Mouse (Mus musculus) liver, embryonic 14.5 days (tissue): ENCODE measurements around the gene Rbm17. TPM values are rescaled to one million over a fixed set of nuclear protein-coding genes. Genes with fewer than 3 reads are reported as not detected.
"Not testable (repeated sequence)": the region's sequence is repeated elsewhere in the genome, so short reads cannot be mapped to it uniquely, and the experiment has no call there.

Experiments used
- ATAC-seq: fragments of 200-750 bp; cut with Nextera tagmentation; 2 replicates; pipeline ENCODE4 v1.8.0; 2017; ENCODE audit warnings: moderate number of reproducible peaks, mild to moderate bottlenecking, moderate library complexity; ENCODE audit not compliant: insufficient read depth
- DNase-seq, 3 experiments: peaks; one replicate each; pipeline ENCODE4 v3.0.0-alpha.2; 2012 to 2013; ENCODE audit warnings: low read depth in 3 of 3, low spot score in 3 of 3
- H3K27ac ChIP-seq: fragments of 300-500 bp; sonication (generic); 2 replicates; pipeline ENCODE4 v1.5.1; 2014; ENCODE audit warnings: moderate library complexity, mild to moderate bottlenecking, control low read depth, inconsistent platforms
- H3K27me3 ChIP-seq: fragments of 300-500 bp; sonication (generic); 2 replicates; pipeline ENCODE4 v1.6.1; 2014; ENCODE audit warnings: mild to moderate bottlenecking, low read length, moderate library complexity; ENCODE audit not compliant: control insufficient read depth, insufficient read depth
- H3K36me3 ChIP-seq: fragments of 300-500 bp; sonication (generic); replicated peaks from 2 replicates; pipeline ENCODE4 v1.6.1; 2014; ENCODE audit warnings: low read depth; ENCODE audit not compliant: control insufficient read depth, insufficient read depth
- H3K4me1 ChIP-seq, 2 experiments: fragments of 200-500 bp in 1 of 2; fragments of 300-500 bp in 1 of 2; sonication (generic) in 1 of 2; replicated peaks; 2 replicates each; pipeline ENCODE4 v1.6.1; 2012 to 2014; ENCODE audit warnings: antibody characterized with exemption in 1 of 2, inconsistent platforms in 1 of 2, low read length in 1 of 2; ENCODE audit not compliant: control insufficient read depth in 2 of 2, insufficient read depth in 2 of 2
- H3K4me2 ChIP-seq: fragments of 300-500 bp; sonication (generic); 2 replicates; pipeline ENCODE4 v1.6.1; 2014; ENCODE audit warnings: low read depth, mild to moderate bottlenecking, control low read depth, moderate library complexity
- H3K4me3 ChIP-seq, 2 experiments: fragments of 200-500 bp in 1 of 2; fragments of 300-500 bp in 1 of 2; sonication (generic) in 1 of 2; 2 replicates each; pipeline ENCODE4 v1.5.1; 2012 to 2014; ENCODE audit warnings: low read depth in 2 of 2, low read length in 2 of 2, mild to moderate bottlenecking in 2 of 2, control low read depth in 1 of 2, inconsistent platforms in 1 of 2, moderate library complexity in 1 of 2; ENCODE audit not compliant: insufficient read depth in 1 of 2
- H3K9ac ChIP-seq: fragments of 300-500 bp; sonication (generic); replicated peaks from 2 replicates; pipeline ENCODE4 v1.6.1; 2014; ENCODE audit warnings: mild to moderate bottlenecking, control low read depth, moderate library complexity
- H3K9me3 ChIP-seq: fragments of 300-500 bp; sonication (generic); 2 replicates; pipeline ENCODE4 v1.6.1; 2016; ENCODE audit warnings: low read length, mixed read lengths; ENCODE audit not compliant: control insufficient read depth
- CTCF ChIP-seq: IDR thresholded peaks from 2 replicates; pipeline ENCODE4 v1.5.1; 2016; ENCODE audit warnings: antibody characterized with exemption, low read depth, control low read depth
- EP300 ChIP-seq: IDR thresholded peaks from 2 replicates; pipeline ENCODE4 v1.6.1; 2016; ENCODE audit warnings: antibody characterized with exemption, low read depth
- WGBS: fragments of 180-500 bp; shearing (Covaris S2); extraction: QIAGEN DNeasy Blood & Tissue Kit; methylation state at CpG from one replicate; pipeline ENCODE4 v1.1.7; 2014; ENCODE audit not compliant: insufficient replicate concordance; 5-methylcytosine and 5-hydroxymethylcytosine counted together
- polyA plus RNA-seq, 2 experiments: library from polyadenylated mRNA; depleted of rRNA in 1 of 2; stranded (reverse) in 1 of 2; unstranded in 1 of 2; fragments of >200 nt; fragmentation: Nextera tagmentation in 1 of 2; extraction: Ambion mirVana in 1 of 2; gene quantifications; 2 replicates each; pipeline versions ENCODE4 v1.2.1 to v1.2.3; 2012 to 2014

Gene Rbm17
- polyA plus RNA-seq, 2 experiments, result 53.2 to 63.0 TPM

GRCm38 (mm10) chr2:11619598-11619997 is 15.6 kb upstream of the Rbm17 start:
- no peak overlapping the region for H3K4me2 ChIP-seq
- no peak overlapping the region for H3K9ac ChIP-seq
- no peaks in the 10 kb centered on the region for H3K27me3 ChIP-seq
- no peak for ATAC-seq
- no peaks in the 10 kb centered on the region for H3K4me1 ChIP-seq
- no peaks in the 10 kb centered on the region for H3K36me3 ChIP-seq
- TF ChIP-seq EP300 (no peak), CTCF (no peak)
- WGBS, result 73% methylated on average over 2 of the region's 2 CpGs
- no peak for DNase-seq
- H3K27ac ChIP-seq, result no peak overlapping the region
- no peaks in the 10 kb centered on the region for H3K9me3 ChIP-seq
- H3K4me3 ChIP-seq, result no peak overlapping the region

GRCm38 (mm10) chr2:11616846-11617245 is 12.9 kb upstream of the Rbm17 start:
- TF ChIP-seq EP300, result no peak
- H3K9me3 ChIP-seq, result no peaks in the 10 kb centered on the region
- no peaks in the 10 kb centered on the region for H3K36me3 ChIP-seq
- 66% methylated on average over 9 of the region's 9 CpGs for WGBS
- H3K4me2 ChIP-seq, result no peak overlapping the region
- H3K4me1 ChIP-seq, result no peaks in the 10 kb centered on the region
- H3K27me3 ChIP-seq, result no peaks in the 10 kb centered on the region
- ATAC-seq (no peak), DNase-seq (no peak)
- no peak overlapping the region for H3K9ac ChIP-seq
- no peak overlapping the region for H3K27ac ChIP-seq
- no peak overlapping the region for H3K4me3 ChIP-seq

- H3K4me3 ChIP-seq, H3K27ac ChIP-seq, DNase-seq, H3K9me3 ChIP-seq, H3K36me3 ChIP-seq, H3K9ac ChIP-seq, H3K4me2 ChIP-seq, H3K4me1 ChIP-seq, H3K27me3 ChIP-seq, ATAC-seq: not testable (repeated sequence)
- WGBS, result 67% methylated on average over 6 of the region's 6 CpGs
These were observed 9.0 kb upstream of the Rbm17 start for GRCm38 (mm10) chr2:11612939-11613338.

- not testable (repeated sequence) for H3K4me2 ChIP-seq, H3K27ac ChIP-seq, H3K9ac ChIP-seq, H3K27me3 ChIP-seq, DNase-seq, H3K36me3 ChIP-seq, H3K9me3 ChIP-seq, H3K4me1 ChIP-seq, H3K4me3 ChIP-seq, ATAC-seq
- WGBS, result 55% methylated on average over 4 of the region's 4 CpGs
These were observed 2.8 kb upstream of the Rbm17 start for GRCm38 (mm10) chr2:11606718-11607117.

GRCm38 (mm10) chr2:11604911-11605310 is 958 bp upstream of the Rbm17 start:
- H3K27me3 ChIP-seq, result no peaks in the 10 kb centered on the region
- no peak overlapping the region for H3K27ac ChIP-seq
- no peak for DNase-seq
- peaks cover 4% of the 10 kb centered on the region for H3K36me3 ChIP-seq
- no peak for TF ChIP-seq EP300
- TF ChIP-seq CTCF, result no peak
- H3K4me1 ChIP-seq, result peaks cover 5% of the 10 kb centered on the region in 2 experiments; a peak in 3 of 4 replicates
- H3K4me3 ChIP-seq, result no peak overlapping the region
- no peak for ATAC-seq
- H3K4me2 ChIP-seq, result no peak overlapping the region
- H3K9ac ChIP-seq, result no peak overlapping the region
- no peaks in the 10 kb centered on the region for H3K9me3 ChIP-seq
